Mouse (Mus musculus) embryonic facial prominence, embryonic 12.5 days (tissue): ENCODE measurements around the gene Slc12a6. TPM values are rescaled to one million over a fixed set of nuclear protein-coding genes. Genes with fewer than 3 reads are reported as not detected.
"Not testable (repeated sequence)": the region's sequence is repeated elsewhere in the genome, so short reads cannot be mapped to it uniquely, and the experiment has no call there.

ENCODE experiments used
- ATAC-seq: fragments of 200-750 bp; cut with Nextera tagmentation; 2 replicates; pipeline ENCODE4 v1.8.0; 2017; ENCODE audit not compliant: insufficient number of reproducible peaks, insufficient read depth, low FRiP score, low TSS enrichment
- H3K27ac ChIP-seq: fragments of 300-500 bp; sonication (generic); 2 replicates; pipeline ENCODE4 v1.5.1; 2016; ENCODE audit warnings: mild to moderate bottlenecking
- H3K27me3 ChIP-seq: fragments of 300-500 bp; sonication (generic); 2 replicates; pipeline ENCODE4 v1.6.1; 2016; ENCODE audit warnings: mild to moderate bottlenecking, moderate library complexity
- H3K36me3 ChIP-seq: fragments of 300-500 bp; sonication (generic); 2 replicates; pipeline ENCODE4 v1.6.1; 2016; ENCODE audit warnings: mild to moderate bottlenecking
- H3K4me1 ChIP-seq: fragments of 300-500 bp; sonication (generic); 2 replicates; pipeline ENCODE4 v1.6.1; 2016
- H3K4me2 ChIP-seq: fragments of 300-500 bp; sonication (generic); replicated peaks from 2 replicates; pipeline ENCODE4 v1.6.1; 2016; ENCODE audit warnings: mild to moderate bottlenecking, moderate library complexity
- H3K4me3 ChIP-seq: fragments of 300-500 bp; sonication (generic); 2 replicates; pipeline ENCODE4 v1.5.1; 2016; ENCODE audit warnings: mild to moderate bottlenecking
- H3K9ac ChIP-seq: fragments of 300-500 bp; sonication (generic); 2 replicates; pipeline ENCODE4 v1.6.1; 2016; ENCODE audit warnings: mild to moderate bottlenecking, moderate library complexity
- H3K9me3 ChIP-seq: fragments of 300-500 bp; sonication (generic); 2 replicates; pipeline ENCODE4 v1.6.1; 2016; ENCODE audit warnings: mild to moderate bottlenecking, moderate library complexity
- WGBS: fragments of 180-500 bp; shearing (Covaris S2); methylation state at CpG from one replicate; pipeline ENCODE4 v1.1.7; 2016; 5-methylcytosine and 5-hydroxymethylcytosine counted together
- polyA plus RNA-seq: library from polyadenylated mRNA; unstranded; fragments of >200 nt; fragmentation: Nextera tagmentation; extraction: Ambion mirVana; gene quantifications from 2 replicates; pipeline ENCODE4 v1.2.1, GENCODE M21; 2016

The Slc12a6 gene
- polyA plus RNA-seq, 1 experiment from 2014 or later, result 14.3 TPM

GRCm38 (mm10) chr2:112266242-112266592 is 592 bp downstream of the Slc12a6 start, which contains the start of gene Gm21985:
Gene Gm21985, plus strand, starts transcription at chr2:112266314.
- Histone ChIP-seq H3K9me3 (no peaks in the 10 kb centered on the region), H3K27ac (peak within 1 kb of the TSS; percentile 89), H3K4me3 (peak within 1 kb of the TSS; percentile 86), H3K36me3 (no peaks in the 10 kb centered on the region), H3K4me1 (peaks cover 20% of the 10 kb centered on the region), H3K4me2 (peak within 1 kb of the TSS; percentile 90), H3K9ac (peak within 1 kb of the TSS; percentile 70), H3K27me3 (no peaks in the 10 kb centered on the region)
- ATAC-seq, result peak; percentile 23; the same call in 1 of the 2 replicates
- WGBS, result 1% methylated on average over 11 of the region's 11 CpGs

- ATAC-seq, result no peak
- Histone ChIP-seq H3K4me2 (peak overlapping the region; percentile 90), H3K9ac (peak overlapping the region; percentile 70; the same call in 1 of the 2 replicates), H3K27me3 (no peaks in the 10 kb centered on the region), H3K27ac (no peak overlapping the region), H3K9me3 (no peaks in the 10 kb centered on the region), H3K4me1 (peaks cover 20% of the 10 kb centered on the region), H3K36me3 (no peaks in the 10 kb centered on the region), H3K4me3 (peak overlapping the region; percentile 86)
- WGBS, result 65% methylated on average over 10 of the region's 10 CpGs
Measured at GRCm38 (mm10) chr2:112266780-112267179, 1.2 kb downstream of the Slc12a6 start.

GRCm38 (mm10) chr2:112267547-112268269 is 2.1 kb downstream of the Slc12a6 start:
- H3K27me3 ChIP-seq, result no peaks in the 10 kb centered on the region
- H3K36me3 ChIP-seq, result no peaks in the 10 kb centered on the region
- H3K9me3 ChIP-seq, result no peaks in the 10 kb centered on the region
- H3K4me1 ChIP-seq, result peaks cover 18% of the 10 kb centered on the region
- 81% methylated on average over 8 of the region's 8 CpGs for WGBS
- no peak overlapping the region for H3K4me3 ChIP-seq
- H3K4me2 ChIP-seq, result peak overlapping the region; percentile 90
- no peak overlapping the region for H3K9ac ChIP-seq
- ATAC-seq, result no peak
- no peak overlapping the region for H3K27ac ChIP-seq

GRCm38 (mm10) chr2:112270011-112270410 is 4.4 kb downstream of the Slc12a6 start:
- Histone ChIP-seq H3K36me3 (no peaks in the 10 kb centered on the region), H3K4me3 (no peak overlapping the region), H3K27me3 (no peaks in the 10 kb centered on the region), H3K9ac (no peak overlapping the region), H3K4me1 (peaks cover 10% of the 10 kb centered on the region), H3K9me3 (no peaks in the 10 kb centered on the region), H3K4me2 (no peak overlapping the region), H3K27ac (no peak overlapping the region)
- no peak for ATAC-seq
- 79% methylated on average over 2 of the region's 2 CpGs for WGBS

- Histone ChIP-seq H3K4me2 (no peak overlapping the region), H3K27ac (no peak overlapping the region), H3K9me3 (no peaks in the 10 kb centered on the region), H3K9ac (no peak overlapping the region), H3K4me1 (no peaks in the 10 kb centered on the region), H3K36me3 (no peaks in the 10 kb centered on the region), H3K4me3 (no peak overlapping the region), H3K27me3 (no peaks in the 10 kb centered on the region)
- 97% methylated on average over 2 of the region's 2 CpGs for WGBS
- ATAC-seq, result no peak
Measured at GRCm38 (mm10) chr2:112272909-112273308, 7.3 kb downstream of the Slc12a6 start.

- WGBS, result 87% methylated on average over 6 of the region's 6 CpGs
- no peak overlapping the region for H3K4me2 ChIP-seq
- no peaks in the 10 kb centered on the region for H3K9me3 ChIP-seq
Measured at GRCm38 (mm10) chr2:112273474-112273873, 7.8 kb downstream of the Slc12a6 start.

GRCm38 (mm10) chr2:112276870-112277269 is 11.2 kb downstream of the Slc12a6 start:
- Histone ChIP-seq H3K9me3 (no peaks in the 10 kb centered on the region), H3K27ac (no peak overlapping the region), H3K36me3 (no peaks in the 10 kb centered on the region), H3K4me3 (no peak overlapping the region), H3K4me2 (no peak overlapping the region), H3K4me1 (no peaks in the 10 kb centered on the region), H3K27me3 (no peaks in the 10 kb centered on the region), H3K9ac (no peak overlapping the region)
- WGBS, result 96% methylated on average over 3 of the region's 3 CpGs
- ATAC-seq, result no peak

More at GRCm38 (mm10) chr2:112273474-112273873, 7.8 kb downstream of the Slc12a6 start:
- H3K4me1 ChIP-seq, result no peaks in the 10 kb centered on the region
- ATAC-seq, result no peak
- H3K27ac ChIP-seq, result no peak overlapping the region
- H3K9ac ChIP-seq, result no peak overlapping the region
- H3K27me3 ChIP-seq, result no peaks in the 10 kb centered on the region
- H3K4me3 ChIP-seq, result no peak overlapping the region
- H3K36me3 ChIP-seq, result no peaks in the 10 kb centered on the region

- no peaks in the 10 kb centered on the region for H3K36me3 ChIP-seq
- no peak for ATAC-seq
- H3K27ac ChIP-seq, result no peak overlapping the region
- 88% methylated on average over 1 of the region's 1 CpGs for WGBS
- no peaks in the 10 kb centered on the region for H3K27me3 ChIP-seq
- no peaks in the 10 kb centered on the region for H3K9me3 ChIP-seq
- H3K4me3 ChIP-seq, result no peak overlapping the region
- no peak overlapping the region for H3K9ac ChIP-seq
- H3K4me1 ChIP-seq, result no peaks in the 10 kb centered on the region
- no peak overlapping the region for H3K4me2 ChIP-seq
Measured at GRCm38 (mm10) chr2:112282846-112283245, 17.2 kb downstream of the Slc12a6 start.

GRCm38 (mm10) chr2:112284363-112285030 is 18.9 kb downstream of the Slc12a6 start:
- peak; percentile 88 for ATAC-seq
- H3K4me2 ChIP-seq, result peak overlapping the region; percentile 84
- no peaks in the 10 kb centered on the region for H3K4me1 ChIP-seq
- H3K27me3 ChIP-seq, result no peaks in the 10 kb centered on the region
- WGBS, result under 1% methylated on average over 21 of the region's 21 CpGs
- no peaks in the 10 kb centered on the region for H3K9me3 ChIP-seq
- H3K4me3 ChIP-seq, result peak overlapping the region; percentile 45
- no peak overlapping the region for H3K27ac ChIP-seq
- H3K9ac ChIP-seq, result peak overlapping the region; percentile 69
- no peaks in the 10 kb centered on the region for H3K36me3 ChIP-seq

GRCm38 (mm10) chr2:112285031-112285390 is 19.4 kb downstream of the Slc12a6 start:
- peak overlapping the region; percentile 45 for H3K4me3 ChIP-seq
- no peak overlapping the region for H3K9ac ChIP-seq
- ATAC-seq, result no peak
- WGBS, result 57% methylated on average over 6 of the region's 6 CpGs
- peak overlapping the region; percentile 84 for H3K4me2 ChIP-seq
- H3K4me1 ChIP-seq, result no peaks in the 10 kb centered on the region
- no peak overlapping the region for H3K27ac ChIP-seq
- no peaks in the 10 kb centered on the region for H3K27me3 ChIP-seq
- no peaks in the 10 kb centered on the region for H3K36me3 ChIP-seq
- no peaks in the 10 kb centered on the region for H3K9me3 ChIP-seq

GRCm38 (mm10) chr2:112286062-112286461 is 20.4 kb downstream of the Slc12a6 start:
- 97% methylated on average over 1 of the region's 1 CpGs for WGBS
- not testable (repeated sequence) for H3K4me1 ChIP-seq, ATAC-seq, H3K4me3 ChIP-seq, H3K4me2 ChIP-seq, H3K9me3 ChIP-seq, H3K36me3 ChIP-seq, H3K9ac ChIP-seq, H3K27me3 ChIP-seq, H3K27ac ChIP-seq

- ATAC-seq, result no peak
- no peak overlapping the region for H3K4me2 ChIP-seq
- no peaks in the 10 kb centered on the region for H3K4me1 ChIP-seq
- H3K9me3 ChIP-seq, result no peaks in the 10 kb centered on the region
- no peak overlapping the region for H3K9ac ChIP-seq
- no peak overlapping the region for H3K4me3 ChIP-seq
- H3K27me3 ChIP-seq, result no peaks in the 10 kb centered on the region
- no peaks in the 10 kb centered on the region for H3K36me3 ChIP-seq
- WGBS, result 69% methylated on average over 4 of the region's 4 CpGs
- H3K27ac ChIP-seq, result no peak overlapping the region
Measured at GRCm38 (mm10) chr2:112287059-112287458, 21.4 kb downstream of the Slc12a6 start.
